8 mouse cellular contexts compared by ENCODE assay signal in genomic region chr19:6306586-6306985, GRCm38 (mm10). TPM values are rescaled to one million over a fixed set of nuclear protein-coding genes. Genes with fewer than 3 reads are reported as not detected.
DNase-seq lines count a peak whose midpoint lies in the region; ATAC-seq and TF ChIP-seq lines count a peak whose summit lies in the region.

No protein-coding gene starts in this region.

- under 1% methylated on average over 25 of the region's 34 CpGs for WGBS in hindbrain, embryonic 15.5 days
- under 1% methylated on average over 34 of the region's 34 CpGs for WGBS in liver, embryonic 12.5 days (ENCODE audit: insufficient replicate concordance)
- under 1% methylated on average over 29 of the region's 34 CpGs for WGBS in stomach, postnatal 0 days

- TF ChIP-seq CTCF in stomach, postnatal 0 days (IDR thresholded peaks at IDR 0.05; ENCODE audit: low read depth), result peak; percentile 86

- TF ChIP-seq POLR2A in myocyte (IDR thresholded peaks at IDR 0.05; ENCODE audit: insufficient read length, low read depth), result peak; percentile 54

- H3K36me3 ChIP-seq in hindbrain, embryonic 15.5 days, result no peaks in the 10 kb centered on the region
- H3K36me3 ChIP-seq in liver, embryonic 12.5 days, result peaks cover 15% of the 10 kb centered on the region; the same call in 1 of the 2 replicates
- no peaks in the 10 kb centered on the region for H3K36me3 ChIP-seq in myocyte (ENCODE audit: control insufficient read depth, insufficient read depth)
- H3K36me3 ChIP-seq in stomach, postnatal 0 days (ENCODE audit: control insufficient read depth, insufficient read depth, low read length), result peaks cover 10% of the 10 kb centered on the region; the same call in 1 of the 2 replicates

- no peak overlapping the region for H3K27ac ChIP-seq in hindbrain, embryonic 15.5 days (replicated peaks)
- H3K27ac ChIP-seq in liver, embryonic 12.5 days, result peak overlapping the region; percentile 85
- peak overlapping the region; percentile 86 for H3K27ac ChIP-seq in stomach, postnatal 0 days (replicated peaks)

- peak; percentile 83 for DNase-seq in left cerebral cortex, postnatal 4 days
- DNase-seq in left cerebral cortex, adult 9 months (ENCODE audit: low spot score in 2 of 2), result no peak
- peak; percentile 87 to 91 for DNase-seq in cerebellum, postnatal 10 days
- DNase-seq in gastrocnemius, adult 18-20 months (ENCODE audit: low spot score), result peak; percentile 70
- DNase-seq in stomach, postnatal 0 days (ENCODE audit: low spot score), result peak; percentile 94

- peak overlapping the region; percentile 60 for H3K4me2 ChIP-seq in hindbrain, embryonic 15.5 days
- H3K4me2 ChIP-seq in liver, embryonic 12.5 days, result peak overlapping the region; percentile 99
- H3K4me2 ChIP-seq in myocyte (ENCODE audit: low read depth), result peak overlapping the region; percentile 69
- peak overlapping the region; percentile 53 for H3K4me2 ChIP-seq in stomach, postnatal 0 days (replicated peaks; ENCODE audit: low read depth)

- intact Hi-C loops in left cerebral cortex, postnatal 4 days (cut with DNase I), result no loop called here

- peak overlapping the region; percentile 27 for H3K9ac ChIP-seq in hindbrain, embryonic 15.5 days
- peak overlapping the region; percentile 88 for H3K9ac ChIP-seq in liver, embryonic 12.5 days
- peak overlapping the region; percentile 80 for H3K9ac ChIP-seq in stomach, postnatal 0 days (ENCODE audit: low read length)

- peak overlapping the region; percentile 40 for H3K4me3 ChIP-seq in hindbrain, embryonic 15.5 days
- peak overlapping the region; percentile 80 for H3K4me3 ChIP-seq in liver, embryonic 12.5 days
- peak overlapping the region; percentile 19 for H3K4me3 ChIP-seq in myocyte
- peak overlapping the region; percentile 62 for H3K4me3 ChIP-seq in stomach, postnatal 0 days (ENCODE audit: low read depth, low read length)

- peak overlapping the region; percentile 15 for H3ac ChIP-seq in myocyte (ENCODE audit: control insufficient read depth, insufficient read length)

- no peaks in the 10 kb centered on the region for H3K79me2 ChIP-seq in myocyte (ENCODE audit: control insufficient read depth, insufficient read depth)

- no peaks in the 10 kb centered on the region for H3K9me3 ChIP-seq in hindbrain, embryonic 15.5 days
- no peaks in the 10 kb centered on the region for H3K9me3 ChIP-seq in liver, embryonic 12.5 days (replicated peaks)
- H3K9me3 ChIP-seq in stomach, postnatal 0 days (ENCODE audit: control insufficient read depth, low read length), result no peaks in the 10 kb centered on the region

- peaks cover 15% of the 10 kb centered on the region for H3K4me1 ChIP-seq in hindbrain, embryonic 15.5 days (replicated peaks)
- peaks cover 63% of the 10 kb centered on the region for H3K4me1 ChIP-seq in liver, embryonic 12.5 days
- H3K4me1 ChIP-seq in stomach, postnatal 0 days (replicated peaks; ENCODE audit: control insufficient read depth, insufficient read depth), result no peaks in the 10 kb centered on the region

- no peak for TF ChIP-seq EP300 in stomach, postnatal 0 days (optimal IDR thresholded peaks at IDR 0.05)

- no peaks in the 10 kb centered on the region for H3K27me3 ChIP-seq in hindbrain, embryonic 15.5 days
- H3K27me3 ChIP-seq in liver, embryonic 12.5 days (replicated peaks), result no peaks in the 10 kb centered on the region
- H3K27me3 ChIP-seq in myocyte (ENCODE audit: control insufficient read depth, insufficient read depth, insufficient read length), result no peaks in the 10 kb centered on the region
- H3K27me3 ChIP-seq in stomach, postnatal 0 days (ENCODE audit: control insufficient read depth, insufficient read depth, low read length), result no peaks in the 10 kb centered on the region

- peak; percentile 40 for ATAC-seq in hindbrain, embryonic 15.5 days (ENCODE audit: low FRiP score, low read depth)
- peak; percentile 61 for ATAC-seq in liver, embryonic 12.5 days
- peak; percentile 72 for ATAC-seq in stomach, postnatal 0 days (ENCODE audit: low FRiP score, low TSS enrichment)

TF ChIP-seq in myocyte, 11 proteins besides CTCF, POLR2A, EP300 and RAD21:
- TF ChIP-seq POLR2AphosphoS2 (IDR thresholded peaks at IDR 0.05; ENCODE audit: insufficient read length, low read depth), result peak; percentile 37
- TF ChIP-seq MYOD1 (IDR thresholded peaks at IDR 0.05; ENCODE audit: control insufficient read depth in 1 of 3, insufficient read length in 2 of 3, low read depth in 2 of 3), result peak in 1 of 3 experiments; percentile 39
- no peak for TF ChIP-seq TCF3 (IDR thresholded peaks at IDR 0.05; ENCODE audit: insufficient read length, low read depth)
- peak in 2 of 3 experiments; percentile 53 to 79 for TF ChIP-seq MYOG (IDR thresholded peaks at IDR 0.05; ENCODE audit: control insufficient read depth in 1 of 3, insufficient read depth in 1 of 3, insufficient read length in 2 of 3, low read depth in 2 of 3)
TF ChIP-seq in myocyte: peak in this region for 3.

RNA-seq across cellular contexts. Expression of gene Cdc42bpg, which starts 0.3 kb away (rescaled TPM):
- 1 to 10 TPM; 5.0 to 5.7 TPM for total RNA-seq in left cerebral cortex, postnatal 4 days (2021)
- total RNA-seq in gastrocnemius, adult 18-20 months (2021), result 1 to 10 TPM; 6.4 to 8.8 TPM
- 0.36 and 0.38 TPM in 2 replicates for polyA plus RNA-seq in hindbrain, embryonic 15.5 days (2015; fragmentation: Nextera tagmentation; extraction: Ambion mirVana)
- polyA plus RNA-seq in liver, embryonic 12.5 days (2016; fragmentation: Nextera tagmentation; extraction: Ambion mirVana), result 0.20 TPM in 2 replicates
- 10.0 TPM for polyA plus RNA-seq in myocyte (2012; fragmentation: generic; extraction: Trizol)
- 1.3 and 1.9 TPM in 2 replicates for polyA plus RNA-seq in stomach, postnatal 0 days (2015; fragmentation: Nextera tagmentation; extraction: Ambion mirVana)

RNA-seq across cellular contexts. Expression of gene Men1, which starts 28.2 kb away (rescaled TPM):
- total RNA-seq in left cerebral cortex, postnatal 4 days (2021), result 10 to 100 TPM; 81.1 to 81.4 TPM
- 1 to 10 TPM; 6.2 to 6.9 TPM for total RNA-seq in gastrocnemius, adult 18-20 months (2021)
- 78.8 and 82.3 TPM in 2 replicates for polyA plus RNA-seq in hindbrain, embryonic 15.5 days (2015; fragmentation: Nextera tagmentation; extraction: Ambion mirVana)
- polyA plus RNA-seq in liver, embryonic 12.5 days (2016; fragmentation: Nextera tagmentation; extraction: Ambion mirVana), result 48.6 and 49.4 TPM in 2 replicates
- polyA plus RNA-seq in myocyte (2012; fragmentation: generic; extraction: Trizol), result 37.2 TPM
- 27.1 and 27.9 TPM in 2 replicates for polyA plus RNA-seq in stomach, postnatal 0 days (2015; fragmentation: Nextera tagmentation; extraction: Ambion mirVana)

RNA-seq across cellular contexts. Expression of gene Ehd1, which starts 30.1 kb away (rescaled TPM):
- 10 to 100 TPM; 87.1 to 87.7 TPM for total RNA-seq in left cerebral cortex, postnatal 4 days (2021)
- total RNA-seq in gastrocnemius, adult 18-20 months (2021), result 10 to 100 TPM; 30.2 to 40.3 TPM
- 92.5 and 103 TPM in 2 replicates for polyA plus RNA-seq in hindbrain, embryonic 15.5 days (2015; fragmentation: Nextera tagmentation; extraction: Ambion mirVana)
- polyA plus RNA-seq in liver, embryonic 12.5 days (2016; fragmentation: Nextera tagmentation; extraction: Ambion mirVana), result 85.4 and 91.9 TPM in 2 replicates
- 433 TPM for polyA plus RNA-seq in myocyte (2012; fragmentation: generic; extraction: Trizol)
- polyA plus RNA-seq in stomach, postnatal 0 days (2015; fragmentation: Nextera tagmentation; extraction: Ambion mirVana), result 62.0 and 63.8 TPM in 2 replicates

RNA-seq across cellular contexts. Expression of gene Map4k2, which starts 34.3 kb away (rescaled TPM):
- 100 to 1,000 TPM in 1 of 2 experiments, 10 to 100 TPM in 1; 91.7 to 102 TPM for total RNA-seq in left cerebral cortex, postnatal 4 days (2021)
- 1 to 10 TPM; 7.4 to 8.3 TPM for total RNA-seq in gastrocnemius, adult 18-20 months (2021)
- 20.1 and 21.8 TPM in 2 replicates for polyA plus RNA-seq in hindbrain, embryonic 15.5 days (2015; fragmentation: Nextera tagmentation; extraction: Ambion mirVana)
- 9.2 and 9.3 TPM in 2 replicates for polyA plus RNA-seq in liver, embryonic 12.5 days (2016; fragmentation: Nextera tagmentation; extraction: Ambion mirVana)
- polyA plus RNA-seq in myocyte (2012; fragmentation: generic; extraction: Trizol), result 10.0 TPM
- 5.2 and 5.7 TPM in 2 replicates for polyA plus RNA-seq in stomach, postnatal 0 days (2015; fragmentation: Nextera tagmentation; extraction: Ambion mirVana)

RNA-seq across cellular contexts. Expression of gene Sf1, which starts 56.9 kb away (rescaled TPM):
- 100 to 1,000 TPM; 231 to 244 TPM for total RNA-seq in left cerebral cortex, postnatal 4 days (2021)
- 10 to 100 TPM; 76.2 to 89.8 TPM for total RNA-seq in gastrocnemius, adult 18-20 months (2021)
- 103 and 117 TPM in 2 replicates for polyA plus RNA-seq in hindbrain, embryonic 15.5 days (2015; fragmentation: Nextera tagmentation; extraction: Ambion mirVana)
- polyA plus RNA-seq in liver, embryonic 12.5 days (2016; fragmentation: Nextera tagmentation; extraction: Ambion mirVana), result 115 and 119 TPM in 2 replicates
- polyA plus RNA-seq in myocyte (2012; fragmentation: generic; extraction: Trizol), result 131 TPM
- 42.3 and 52.0 TPM in 2 replicates for polyA plus RNA-seq in stomach, postnatal 0 days (2015; fragmentation: Nextera tagmentation; extraction: Ambion mirVana)

Comparison
In these comparisons a context has a peak if more than half of its experiments do, and no peak if none do; other contexts are left out.
1. DNase-seq: peak in left cerebral cortex, postnatal 4 days (single experiment), cerebellum, postnatal 10 days (2 of 2), gastrocnemius, adult 18-20 months (single experiment) and stomach, postnatal 0 days (single experiment); none in left cerebral cortex, adult 9 months (0 of 2).
2. H3K4me3 ChIP-seq: peak in every context shown above with its lines; median percentile 80 in liver, embryonic 12.5 days; 62 in stomach, postnatal 0 days; 40 in hindbrain, embryonic 15.5 days; 19 in myocyte.
3. H3K9ac ChIP-seq: peak in every context shown above with its lines; median percentile 88 in liver, embryonic 12.5 days; 80 in stomach, postnatal 0 days; 27 in hindbrain, embryonic 15.5 days.
4. Peak in every context shown above with its lines, with median percentiles within 50 percentile points of each other: ATAC-seq and H3K4me2 ChIP-seq.